Mouse (Mus musculus) erythroblast, embryonic 14.5 days (primary cell): ENCODE measurements around the gene Ubr3.

Experiments
- GATA1 ChIP-seq: IDR thresholded peaks from 2 replicates; pipeline ENCODE4 v1.6.1; 2012; ENCODE audit warnings: low read length, inconsistent platforms, mixed read lengths
- TAL1 ChIP-seq: IDR thresholded peaks from 3 replicates; pipeline ENCODE4 v1.6.1; 2012; ENCODE audit warnings: low read length, inconsistent platforms, mixed read lengths

- TF ChIP-seq GATA1 (no peak), TAL1 (no peak)
Measured at GRCm38 (mm10) chr2:69895502-69896223, 1.4 kb upstream of the Ubr3 start.
